Mouse (Mus musculus): ENCODE measurements around the gene Klf13. TPM values are rescaled to one million over a fixed set of nuclear protein-coding genes. Genes with fewer than 3 reads are reported as not detected.

Klf13 gene
- total RNA-seq, 2 experiments from 2014 or later = 168 to 175 TPM

DNA sequence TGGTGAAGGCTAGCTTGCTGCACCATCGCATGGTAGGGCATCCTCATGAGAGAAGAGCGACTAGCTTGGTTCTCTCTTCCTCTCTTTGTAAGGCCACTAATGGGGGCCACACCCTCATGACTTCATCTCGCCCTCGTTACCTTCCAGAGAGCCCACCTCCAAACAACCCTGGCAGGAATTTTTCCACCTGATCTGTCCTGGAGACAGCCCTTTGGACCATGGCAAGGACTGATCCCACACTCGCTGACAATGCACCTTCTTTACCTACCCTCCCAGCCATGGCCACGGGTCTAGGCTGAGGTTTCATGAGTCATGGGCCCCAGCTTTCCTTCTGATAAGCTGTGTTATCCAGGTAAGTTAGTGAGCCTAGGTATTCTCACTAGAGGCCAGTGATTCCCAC lies 77.6 kb downstream of the Klf13 start:
- DNase-seq (ENCODE audit: low spot score in 2 of 2) = no peak
- intact Hi-C loops (cut with DNase I) = no loop called here

DNA sequence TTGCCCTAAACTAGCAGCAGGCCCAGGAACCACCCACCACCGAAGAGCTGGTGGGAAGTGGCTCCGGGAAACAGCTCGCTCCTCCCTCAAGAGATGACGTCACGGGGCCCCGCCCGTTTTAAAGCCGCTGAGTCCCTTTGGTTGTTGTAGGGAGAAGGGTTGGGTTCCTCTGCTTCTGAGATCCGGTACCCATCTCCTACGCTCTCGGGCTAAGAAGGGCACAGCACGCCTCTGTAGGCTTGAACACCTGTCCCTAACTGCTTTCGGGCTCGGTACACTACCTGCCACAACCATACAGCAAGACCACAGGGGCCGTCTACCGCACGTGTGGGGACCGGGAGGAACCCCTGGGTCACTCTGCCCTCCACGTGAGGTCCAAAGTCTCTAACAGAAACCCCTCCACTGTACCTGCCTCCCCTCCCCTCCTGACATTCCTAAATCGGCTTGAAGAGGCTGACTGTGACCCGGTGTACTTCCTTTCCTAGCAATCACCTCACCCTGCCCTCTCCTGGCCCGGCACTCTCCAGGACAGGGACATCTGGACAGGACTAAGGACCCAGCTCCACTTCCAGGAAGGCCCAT lies 80.1 kb downstream of the Klf13 start:
- intact Hi-C loops (cut with DNase I) = loop anchor here (5.0 to 10.0 kb wide), 3 partner anchors 39 to 296 kb away; partner anchors contain the start of gene Trpm1

GRCm38 (mm10) chr7:63857771-63858417 lies 80.8 kb downstream of the Klf13 start:
- intact Hi-C loops (cut with DNase I) = loop anchor here (5.0 to 10.0 kb wide), 3 partner anchors 39 to 297 kb away; partner anchors contain the start of gene Trpm1
- no peak for DNase-seq (ENCODE audit: low spot score in 2 of 2)

More for the DNA sequence above, 80.1 kb downstream of the Klf13 start:
- peak; percentile 87 to 88 for DNase-seq (ENCODE audit: low spot score in 2 of 2)

GRCm38 (mm10) chr7:63855283-63855682 lies 83.4 kb downstream of the Klf13 start:
- intact Hi-C loops (cut with DNase I) = loop anchor here (1.0 to 10.0 kb wide), 4 partner anchors 42 to 300 kb away; partner anchors contain the start of gene Trpm1

GRCm38 (mm10) chr7:63851841-63852533 lies 86.7 kb downstream of the Klf13 start:
- intact Hi-C loops (cut with DNase I) = loop anchor here (10.0 kb wide), 1 partner anchor 303 kb away; the partner anchor contains the start of gene Trpm1
- peak; percentile 44 to 57 for DNase-seq (ENCODE audit: low spot score in 2 of 2)

More at GRCm38 (mm10) chr7:63855283-63855682, 83.4 kb downstream of the Klf13 start:
- DNase-seq (ENCODE audit: low spot score in 2 of 2) = peak; percentile 49 to 66

Other genes with a start within 250 kb of the Klf13 start
- gene E030018B13Rik, start 22.1 kb downstream of the Klf13 start, total RNA-seq (2021) = not detected
- 1 to 10 TPM in 1 of 2 experiments, not detected in 1; 1.6 TPM for gene Trpm1, start 214.9 kb upstream of the Klf13 start, total RNA-seq (2021)

All from left cerebral cortex, postnatal 36 days (tissue).